8 mouse cellular contexts compared by ENCODE assay signal in the genomic region with DNA sequence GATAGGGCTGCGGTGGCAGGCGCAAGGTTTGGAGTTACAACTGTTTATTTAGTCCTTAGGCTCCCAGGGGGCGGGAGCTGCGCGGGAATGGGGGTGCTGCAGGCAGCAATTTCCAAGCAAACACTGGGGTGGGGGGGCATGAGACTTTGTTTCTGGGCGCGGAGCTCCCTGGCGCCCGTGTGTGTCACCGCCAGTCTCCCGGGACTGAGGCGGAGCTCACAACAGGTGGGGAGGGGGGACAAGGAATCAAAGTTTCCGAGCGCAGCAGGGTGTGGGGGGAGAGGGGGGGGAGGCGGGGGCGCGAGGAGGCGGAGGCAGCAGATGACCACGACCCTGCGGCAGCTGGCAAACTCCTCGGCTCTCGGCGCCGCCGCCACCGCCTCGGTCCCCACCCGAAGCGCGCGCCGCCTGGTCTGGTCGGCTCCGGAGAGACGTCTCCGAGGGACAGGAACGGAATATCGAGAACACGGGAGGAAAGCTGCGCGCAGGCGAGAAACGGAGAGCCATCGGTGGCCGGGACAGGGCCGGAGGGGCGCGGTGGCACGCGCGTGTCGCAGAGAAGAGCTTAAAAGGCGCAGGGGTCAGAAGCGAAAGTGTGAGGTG. TPM values are rescaled to one million over a fixed set of nuclear protein-coding genes. Genes with fewer than 3 reads are reported as not detected.
DNase-seq lines count a peak whose midpoint lies in the region; ATAC-seq and TF ChIP-seq lines count a peak whose summit lies in the region.

No protein-coding gene starts in this region.

- H3K4me1 ChIP-seq in CH12.LX (ENCODE audit: control insufficient read depth in 1 of 2, insufficient read depth in 2 of 2) = peaks cover 0 to 5% of the 10 kb centered on the region in 2 experiments; a peak in 2 of 4 replicates
- no peaks in the 10 kb centered on the region for H3K4me1 ChIP-seq in bone marrow, adult 2 months (ENCODE audit: control insufficient read depth, insufficient read depth, low read length)
- H3K4me1 ChIP-seq in forebrain, embryonic 13.5 days = peaks cover 15% of the 10 kb centered on the region

- dilution Hi-C loops in CH12.LX (cut with MboI; ENCODE audit: extremely low pct_ligation_motif_present, extremely low pct_unique_long_range_greater_than_20kb, low sequenced_read_pairs) = no loop called here

- peak overlapping the region; percentile 60 to 81 (median 70) for H3K4me3 ChIP-seq in CH12.LX (replicated peaks in 1 of 3; ENCODE audit: low read depth in 2 of 3, low read length in 2 of 3, poor library complexity in 1 of 3)
- peak overlapping the region; percentile 91 for H3K4me3 ChIP-seq in bone marrow, adult 2 months (replicated peaks; ENCODE audit: control insufficient read depth, low read depth, low read length)
- peak overlapping the region; percentile 79 for H3K4me3 ChIP-seq in forebrain, embryonic 13.5 days

- peak overlapping the region; percentile 73 for H3K4me2 ChIP-seq in CH12.LX (ENCODE audit: insufficient read depth, low read depth, poor library complexity, severe bottlenecking)
- peak overlapping the region; percentile 92 for H3K4me2 ChIP-seq in forebrain, embryonic 13.5 days

- peak overlapping the region; percentile 65 for H3K9ac ChIP-seq in CH12.LX (ENCODE audit: insufficient read depth, low read depth)
- H3K9ac ChIP-seq in forebrain, embryonic 13.5 days = peak overlapping the region; percentile 93

- no peak for TF ChIP-seq CTCF in CH12.LX (conservative IDR thresholded peaks at IDR 0.05 in 1 of 2, IDR thresholded peaks at IDR 0.05 in 1 of 2; ENCODE audit: low read depth in 2 of 2, low read length in 2 of 2)
- no peak for TF ChIP-seq CTCF in bone marrow, adult 2 months (IDR thresholded peaks at IDR 0.05; ENCODE audit: control insufficient read depth, insufficient read depth, low read length)

- TF ChIP-seq EP300 in CH12.LX (IDR thresholded peaks at IDR 0.05; ENCODE audit: low read length) = no peak

- TF ChIP-seq POLR2A in CH12.LX (IDR thresholded peaks at IDR 0.05; ENCODE audit: low read depth, low read length) = no peak
- no peak for TF ChIP-seq POLR2A in bone marrow, adult 2 months (IDR thresholded peaks at IDR 0.05; ENCODE audit: borderline replicate concordance, control insufficient read depth, low read depth, low read length)

- 0% methylated on average over 51 of the region's 54 CpGs for WGBS in bone marrow, adult 2 months
- WGBS in forebrain, embryonic 13.5 days = 1% methylated on average over 48 of the region's 54 CpGs

- ATAC-seq in forebrain, embryonic 13.5 days = peak; percentile 54

- in situ Hi-C loops in CH12.LX (cut with MboI; ENCODE audit: low pct_ligation_motif_present, low pct_unique_long_range_greater_than_20kb, low sequenced_read_pairs) = no loop called here

- no peaks in the 10 kb centered on the region for H3K36me3 ChIP-seq in CH12.LX (replicated peaks in 1 of 2; ENCODE audit: control insufficient read depth in 1 of 2, insufficient read depth in 1 of 2, low read length in 1 of 2)
- no peaks in the 10 kb centered on the region for H3K36me3 ChIP-seq in forebrain, embryonic 13.5 days (ENCODE audit: poor library complexity, severe bottlenecking)

- H3K27ac ChIP-seq in CH12.LX (ENCODE audit: insufficient read depth, low read depth) = no peak overlapping the region
- H3K27ac ChIP-seq in bone marrow, adult 2 months (ENCODE audit: control insufficient read depth, insufficient read depth, low read depth, low read length, poor library complexity) = peak overlapping the region; percentile 74
- H3K27ac ChIP-seq in forebrain, embryonic 13.5 days = peak overlapping the region; percentile 100

- DNase-seq in CH12.LX (ENCODE audit: extremely low read depth) = no peak
- DNase-seq in heart, postnatal 25 days (ENCODE audit: low spot score) = peak; percentile 54
- DNase-seq in layer of hippocampus, adult 9-11 months = peak; percentile 29
- peak; percentile 75 for DNase-seq in lung, postnatal 14 days
- DNase-seq in retina, postnatal 7 days (ENCODE audit: low read depth, low spot score) = peak; percentile 32
- peak; percentile 52 for DNase-seq in urinary bladder, postnatal 25 days (ENCODE audit: low spot score)

- H3K27me3 ChIP-seq in CH12.LX (replicated peaks) = peaks cover 33% of the 10 kb centered on the region
- no peaks in the 10 kb centered on the region for H3K27me3 ChIP-seq in forebrain, embryonic 13.5 days

- no peaks in the 10 kb centered on the region for H3K79me2 ChIP-seq in CH12.LX (replicated peaks; ENCODE audit: control insufficient read depth, extremely low read depth, insufficient read depth, poor library complexity, severe bottlenecking)

- H3K9me3 ChIP-seq in CH12.LX (replicated peaks; ENCODE audit: low read length) = no peaks in the 10 kb centered on the region
- no peaks in the 10 kb centered on the region for H3K9me3 ChIP-seq in forebrain, embryonic 13.5 days (replicated peaks)

- no peak for TF ChIP-seq RAD21 in CH12.LX (IDR thresholded peaks at IDR 0.05; ENCODE audit: low read depth, low read length)

- intact Hi-C loops in heart, postnatal 25 days (cut with DNase I) = loop anchor here (5.0 to 10.0 kb wide), 4 partner anchors 134 to 546 kb away; no protein-coding TSS in a partner anchor

TF ChIP-seq in CH12.LX, 34 proteins besides CTCF, POLR2A, EP300 and RAD21:
- no peak for TF ChIP-seq E2F4 (IDR thresholded peaks at IDR 0.05; ENCODE audit: insufficient replicate concordance, low read depth, low read length)
- TF ChIP-seq ZNF384 (IDR thresholded peaks at IDR 0.05; ENCODE audit: low read depth, low read length) = no peak
- TF ChIP-seq USF2 (conservative IDR thresholded peaks at IDR 0.05; ENCODE audit: low read depth, low read length) = no peak
- TF ChIP-seq TCF12 (IDR thresholded peaks at IDR 0.05; ENCODE audit: low read depth, low read length) = no peak
- TF ChIP-seq ZC3H11A (IDR thresholded peaks at IDR 0.05; ENCODE audit: low read depth, low read length) = no peak
- 0 out of 2 replicates have a peak, but pooled peaks have one; percentile 5 for TF ChIP-seq BHLHE40 (IDR thresholded peaks at IDR 0.05; ENCODE audit: low read depth, low read length)
- TF ChIP-seq MEF2A (IDR thresholded peaks at IDR 0.05; ENCODE audit: borderline replicate concordance, low read depth, low read length) = no peak
- no peak for TF ChIP-seq JUND (conservative IDR thresholded peaks at IDR 0.05; ENCODE audit: low read depth, low read length)
- TF ChIP-seq MXI1 (IDR thresholded peaks at IDR 0.05; ENCODE audit: low read depth, low read length) = 0 out of 2 replicates have a peak, but pooled peaks have one; percentile 4
- no peak for TF ChIP-seq MAZ (IDR thresholded peaks at IDR 0.05; ENCODE audit: low read depth, low read length)
- TF ChIP-seq UBTF (IDR thresholded peaks at IDR 0.05; ENCODE audit: low read depth, low read length) = no peak
- no peak for TF ChIP-seq CHD1 (IDR thresholded peaks at IDR 0.05; ENCODE audit: low read depth, low read length)
- no peak for TF ChIP-seq SIN3A (IDR thresholded peaks at IDR 0.05; ENCODE audit: low read length)
- no peak for TF ChIP-seq IRF4 (IDR thresholded peaks at IDR 0.05; ENCODE audit: low read depth, low read length)
- TF ChIP-seq NRF1 (IDR thresholded peaks at IDR 0.05; ENCODE audit: low read depth, low read length) = 0 out of 2 replicates have a peak, but pooled peaks have one; percentile 3
- no peak for TF ChIP-seq TBP (conservative IDR thresholded peaks at IDR 0.05; ENCODE audit: low read depth, low read length)
- TF ChIP-seq PAX5 (IDR thresholded peaks at IDR 0.05; ENCODE audit: low read length) = no peak
- no peak for TF ChIP-seq SMC3 (IDR thresholded peaks at IDR 0.05; ENCODE audit: low read depth, low read length)
- no peak for TF ChIP-seq MYC (IDR thresholded peaks at IDR 0.05; ENCODE audit: low read depth, low read length)
- no peak for TF ChIP-seq MAFK (IDR thresholded peaks at IDR 0.05; ENCODE audit: insufficient replicate concordance, low read length)

RNA-seq across cellular contexts. Expression of gene Foxp1, which starts 1.4 kb away (rescaled TPM):
- total RNA-seq in CH12.LX (2012; rRNA removed) (75.1 and 105 TPM in 2 replicates), CH12.LX (2014; rRNA removed) (59.5 and 66.5 TPM in 2 replicates)
- polyA plus RNA-seq in CH12.LX (2012; ENCODE audit: insufficient read length, low read depth) = 75.6 and 87.4 TPM in 2 replicates
- 46.2 and 93.7 TPM in 2 replicates for polyA plus RNA-seq in bone marrow, adult 2 months (2011; ENCODE audit: insufficient read depth, insufficient read length, low replicate concordance, missing spikeins)
- 51.3 and 55.5 TPM in 2 replicates for polyA plus RNA-seq in forebrain, embryonic 13.5 days (2015; fragmentation: Nextera tagmentation; extraction: Ambion mirVana)
- 10 to 100 TPM; 33.6 to 35.3 TPM for total RNA-seq in heart, postnatal 25 days (2021)
